Comparison of ENCODE assay signal across 21 mouse cellular contexts in the genomic region with DNA sequence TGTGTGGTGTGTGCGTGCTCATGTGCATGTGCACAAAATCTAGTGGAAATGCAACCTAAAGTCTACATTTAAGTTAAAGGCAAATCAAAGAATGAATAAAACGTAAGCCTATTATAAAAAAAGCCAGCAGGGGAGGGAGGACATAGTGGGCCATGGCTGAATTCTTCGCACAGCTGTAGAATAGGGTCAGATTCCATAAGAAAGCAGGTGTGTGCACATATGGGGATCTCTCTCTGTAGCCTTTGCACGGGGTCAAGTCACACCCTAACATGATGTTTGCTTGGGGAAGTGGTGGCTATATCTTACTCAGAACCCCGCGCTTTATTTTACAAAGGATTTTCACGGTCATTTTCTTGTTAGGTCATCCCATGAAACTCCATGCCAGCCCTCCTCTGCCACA. TPM values are rescaled to one million over a fixed set of nuclear protein-coding genes. Genes with fewer than 3 reads are reported as not detected.
"Had no signal": no experiment of that assay in that cellular context is flagged by ENCODE, and none has a peak within 500 bp of the region (broad histone marks: within the 10 kb centered on the region; RNA-seq: fewer than 3 reads in every experiment).

No protein-coding gene starts in this region.

- DNase-seq: lung, adult 2 months; lung, postnatal 14 days; lung, postnatal 36 days; right cerebral cortex, postnatal 14 days; thymus, adult 2 months; thymus, postnatal 25 days; thymus, postnatal 4 days had no signal

- H3K27me3 ChIP-seq: lung, embryonic 15.5 days; neural tube, embryonic 12.5 days; stomach, embryonic 15.5 days had no signal

- H3K36me3 ChIP-seq: lung, embryonic 15.5 days; midbrain, embryonic 13.5 days; midbrain, embryonic 15.5 days; neural tube, embryonic 12.5 days; stomach, embryonic 15.5 days had no signal

- H3K9me3 ChIP-seq: lung, embryonic 15.5 days; megakaryocyte, embryonic 14.5 days; midbrain, embryonic 13.5 days; midbrain, embryonic 15.5 days; neural tube, embryonic 12.5 days; stomach, embryonic 15.5 days had no signal

- H3K4me2 ChIP-seq: lung, embryonic 15.5 days; midbrain, embryonic 11.5 days; midbrain, embryonic 13.5 days; midbrain, embryonic 15.5 days; neural tube, embryonic 12.5 days; stomach, embryonic 15.5 days had no signal

- H3K9ac ChIP-seq: lung, embryonic 15.5 days; midbrain, embryonic 13.5 days; midbrain, embryonic 15.5 days; neural tube, embryonic 12.5 days; stomach, embryonic 15.5 days had no signal

- ATAC-seq: lung, postnatal 0 days; midbrain, embryonic 13.5 days; midbrain, embryonic 15.5 days had no signal

- H3K4me3 ChIP-seq: lung, embryonic 15.5 days; megakaryocyte, embryonic 14.5 days; midbrain, embryonic 13.5 days; midbrain, embryonic 15.5 days; neural tube, embryonic 12.5 days; stomach, embryonic 15.5 days had no signal

- H3K27ac ChIP-seq: lung, embryonic 15.5 days; macrophage; midbrain, embryonic 13.5 days; midbrain, embryonic 15.5 days; neural tube, embryonic 12.5 days; stomach, embryonic 15.5 days; stomach, postnatal 0 days had no signal

RNA-seq across cellular contexts. Expression of gene Csrp3, which starts 45.3 kb away (rescaled TPM):
- total RNA-seq: midbrain, postnatal 0 days; neutrophil, adult 5-6 weeks had no signal
- polyA plus RNA-seq: macrophage; midbrain, embryonic 11.5 days; testis, adult 2 months; urinary bladder, adult 2 months had no signal
